ENCODE assay signal across 12 mouse cellular contexts in the genomic region with DNA sequence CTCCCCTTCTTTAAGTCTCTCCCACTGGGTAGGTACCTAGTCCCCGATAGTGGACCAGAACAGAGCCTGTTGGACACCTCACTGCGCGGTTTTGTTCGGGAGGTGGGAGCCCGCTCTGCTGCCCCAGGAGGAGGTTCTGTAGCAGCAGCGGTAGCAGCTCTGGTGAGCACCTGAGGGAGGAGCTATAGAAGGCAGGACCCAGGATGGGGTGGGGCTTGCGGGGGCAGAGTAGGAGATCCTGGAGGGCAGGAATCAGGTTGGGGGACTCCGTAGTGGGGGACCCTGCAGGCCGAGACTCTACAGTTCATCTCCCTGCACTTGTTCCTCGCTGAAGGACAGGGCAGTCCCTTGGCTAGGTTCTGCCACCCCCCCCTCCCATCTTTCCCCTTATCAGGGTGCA. TPM values are rescaled to one million over a fixed set of nuclear protein-coding genes. Genes with fewer than 3 reads are reported as not detected.
DNase-seq lines count a peak whose midpoint lies in the region; ATAC-seq and TF ChIP-seq lines count a peak whose summit lies in the region.
"Had no signal": no experiment of that assay in that cellular context is flagged by ENCODE, and none has a peak within 500 bp of the region (broad histone marks: within the 10 kb centered on the region; RNA-seq: fewer than 3 reads in every experiment).

No protein-coding gene starts in this region.

- H3K9me3 ChIP-seq in heart, embryonic 14.5 days (ENCODE audit: control insufficient read depth, low read length) = no peaks in the 10 kb centered on the region
- H3K9me3 ChIP-seq in E14TG2a.4 (ENCODE audit: low read length) = no peaks in the 10 kb centered on the region
- no peaks in the 10 kb centered on the region for H3K9me3 ChIP-seq in forebrain, embryonic 14.5 days (replicated peaks; ENCODE audit: control insufficient read depth, low read length)
- no peaks in the 10 kb centered on the region for H3K9me3 ChIP-seq in limb, embryonic 13.5 days

- peak overlapping the region; percentile 57 to 69; a peak in 3 of 4 replicates for H3K27ac ChIP-seq in heart, embryonic 14.5 days (replicated peaks in 1 of 2; ENCODE audit: control insufficient read depth in 1 of 2, insufficient read depth in 1 of 2, low read depth in 2 of 2, low read length in 2 of 2)
- H3K27ac ChIP-seq in forebrain, embryonic 14.5 days (ENCODE audit: low read depth, low read length) = no peak overlapping the region
- H3K27ac ChIP-seq in limb, embryonic 13.5 days = no peak overlapping the region
- H3K27ac ChIP-seq: left cerebral cortex, adult 2 months had no signal

- ATAC-seq in heart, embryonic 14.5 days (ENCODE audit: insufficient number of reproducible peaks, insufficient read depth, low FRiP score, low read depth) = 0 out of 2 replicates have a peak, but pooled peaks have one; percentile 38
- ATAC-seq in forebrain, embryonic 14.5 days = no peak
- no peak for ATAC-seq in limb, embryonic 13.5 days (ENCODE audit: low FRiP score, low read depth)
- ATAC-seq in monocyte, adult 5-6 weeks (replicated peaks; ENCODE audit: insufficient number of reproducible peaks, low FRiP score, low TSS enrichment, poor library complexity, severe bottlenecking) = no peak

- no peaks in the 10 kb centered on the region for H3K27me3 ChIP-seq in heart, embryonic 14.5 days (ENCODE audit: control insufficient read depth, insufficient read depth, low read length)
- peaks cover 15% of the 10 kb centered on the region for H3K27me3 ChIP-seq in E14TG2a.4 (ENCODE audit: insufficient read depth, low read length)
- H3K27me3 ChIP-seq in forebrain, embryonic 14.5 days (replicated peaks; ENCODE audit: control insufficient read depth, insufficient read depth, low read length) = no peaks in the 10 kb centered on the region
- peaks cover 16% of the 10 kb centered on the region for H3K27me3 ChIP-seq in limb, embryonic 13.5 days

- whole genome bisulfite sequencing in heart, embryonic 14.5 days = 12% methylated on average over 10 of the region's 10 CpGs
- 9% methylated on average over 10 of the region's 10 CpGs for whole genome bisulfite sequencing in forebrain, embryonic 14.5 days
- 16% methylated on average over 10 of the region's 10 CpGs for WGBS in limb, embryonic 13.5 days

- peaks cover 23 to 25% of the 10 kb centered on the region in 2 experiments for H3K4me1 ChIP-seq in heart, embryonic 14.5 days (ENCODE audit: control insufficient read depth in 2 of 2, insufficient read depth in 2 of 2, low read length in 2 of 2)
- H3K4me1 ChIP-seq in E14TG2a.4 (replicated peaks; ENCODE audit: low read depth, low read length) = peaks cover 12% of the 10 kb centered on the region
- H3K4me1 ChIP-seq in forebrain, embryonic 14.5 days (ENCODE audit: control insufficient read depth, insufficient read depth, low read length) = no peaks in the 10 kb centered on the region
- H3K4me1 ChIP-seq in limb, embryonic 13.5 days = no peaks in the 10 kb centered on the region

- no peak for TF ChIP-seq CTCF in E14TG2a.4 (conservative IDR thresholded peaks at IDR 0.05; ENCODE audit: low read length)

- DNase-seq in heart, adult 18-20 months = no peak
- no peak for DNase-seq in forebrain, embryonic 14.5 days (ENCODE audit: low spot score)
- no peak for DNase-seq in spleen, postnatal 4 days (ENCODE audit: low spot score in 2 of 2)
- DNase-seq in gastrocnemius, postnatal 25 days = no peak
- DNase-seq: heart, adult 11 months; right cerebral cortex, postnatal 25 days; thymus, postnatal 4 days had no signal

- H3K9ac ChIP-seq in heart, embryonic 14.5 days (ENCODE audit: low read length) = peak overlapping the region; percentile 42
- no peak overlapping the region for H3K9ac ChIP-seq in forebrain, embryonic 14.5 days (ENCODE audit: low read length)
- H3K9ac ChIP-seq in limb, embryonic 13.5 days = no peak overlapping the region

- peak overlapping the region; percentile 51 for H3K4me2 ChIP-seq in heart, embryonic 14.5 days (ENCODE audit: low read length)
- peak overlapping the region; percentile 21; the same call in 1 of the 2 replicates for H3K4me2 ChIP-seq in forebrain, embryonic 14.5 days (ENCODE audit: low read length)
- peak overlapping the region; percentile 56 for H3K4me2 ChIP-seq in limb, embryonic 13.5 days (replicated peaks)

- H3K4me3 ChIP-seq in heart, embryonic 14.5 days (ENCODE audit: control insufficient read depth in 1 of 2, insufficient read depth in 1 of 2, low read depth in 1 of 2, low read length in 2 of 2) = peak overlapping the region; percentile 12 to 28; a peak in 3 of 4 replicates
- peak overlapping the region; percentile 51 for H3K4me3 ChIP-seq in E14TG2a.4 (replicated peaks; ENCODE audit: low read length)
- no peak overlapping the region for H3K4me3 ChIP-seq in forebrain, embryonic 14.5 days (ENCODE audit: low read depth, low read length)
- H3K4me3 ChIP-seq in limb, embryonic 13.5 days = peak overlapping the region; percentile 27
- H3K4me3 ChIP-seq: left cerebral cortex, adult 2 months had no signal

- H3K36me3 ChIP-seq in heart, embryonic 14.5 days (ENCODE audit: control insufficient read depth, insufficient read depth, low read length) = no peaks in the 10 kb centered on the region
- H3K36me3 ChIP-seq in E14TG2a.4 (ENCODE audit: insufficient read depth, low read length) = no peaks in the 10 kb centered on the region
- H3K36me3 ChIP-seq in forebrain, embryonic 14.5 days (ENCODE audit: control insufficient read depth, insufficient read depth, low read length) = no peaks in the 10 kb centered on the region
- H3K36me3 ChIP-seq in limb, embryonic 13.5 days = no peaks in the 10 kb centered on the region

RNA-seq across cellular contexts. Expression of gene Ftcd, which starts 8.7 kb away (rescaled TPM):
- polyA plus RNA-seq in heart, embryonic 14.5 days (2014; fragmentation: Nextera tagmentation; extraction: Ambion mirVana) = 2.4 and 3.1 TPM in 2 replicates
- not detected for total RNA-seq in heart, adult 18-20 months (2021)
- not detected in 2 replicates for polyA plus RNA-seq in forebrain, embryonic 14.5 days (2014; fragmentation: Nextera tagmentation; extraction: Ambion mirVana)
- 0.09 and 0.17 TPM in 2 replicates for polyA plus RNA-seq in limb, embryonic 13.5 days (2015; fragmentation: Nextera tagmentation; extraction: Ambion mirVana)
- not detected for total RNA-seq in gastrocnemius, postnatal 25 days (2021)
- total RNA-seq in monocyte, adult 5-6 weeks (2017) = not detected in 3 replicates
- total RNA-seq: left cerebral cortex, adult 2 months had no signal

RNA-seq across cellular contexts. Expression of gene Spatc1l, which starts 22.1 kb away (rescaled TPM):
- polyA plus RNA-seq in heart, embryonic 14.5 days (2014; fragmentation: Nextera tagmentation; extraction: Ambion mirVana) = not detected in 2 replicates
- not detected for total RNA-seq in heart, adult 18-20 months (2021)
- 0.21 TPM in 1 of 2 replicates, not detected in the other for polyA plus RNA-seq in forebrain, embryonic 14.5 days (2014; fragmentation: Nextera tagmentation; extraction: Ambion mirVana)
- not detected in 2 replicates for polyA plus RNA-seq in limb, embryonic 13.5 days (2015; fragmentation: Nextera tagmentation; extraction: Ambion mirVana)
- total RNA-seq in gastrocnemius, postnatal 25 days (2021) = not detected
- 0.87 TPM in 1 of 3 replicates, not detected in the others for total RNA-seq in monocyte, adult 5-6 weeks (2017)
- total RNA-seq: left cerebral cortex, adult 2 months had no signal

RNA-seq across cellular contexts. Expression of gene Col6a2, which starts 39.3 kb away (rescaled TPM):
- polyA plus RNA-seq in heart, embryonic 14.5 days (2014; fragmentation: Nextera tagmentation; extraction: Ambion mirVana) = 39.7 and 44.7 TPM in 2 replicates
- 10 to 100 TPM; 45.4 to 46.4 TPM for total RNA-seq in heart, adult 18-20 months (2021)
- polyA plus RNA-seq in forebrain, embryonic 14.5 days (2014; fragmentation: Nextera tagmentation; extraction: Ambion mirVana) = 4.7 and 7.1 TPM in 2 replicates
- polyA plus RNA-seq in limb, embryonic 13.5 days (2015; fragmentation: Nextera tagmentation; extraction: Ambion mirVana) = 126 and 128 TPM in 2 replicates
- total RNA-seq in gastrocnemius, postnatal 25 days (2021) = 100 to 1,000 TPM in 1 of 2 experiments, 10 to 100 TPM in 1; 94.9 to 118 TPM
- total RNA-seq in monocyte, adult 5-6 weeks (2017) = not detected in 3 replicates

RNA-seq across cellular contexts. Expression of gene Lss, which starts 52.8 kb away (rescaled TPM):
- 5.3 and 11.6 TPM in 2 replicates for polyA plus RNA-seq in heart, embryonic 14.5 days (2014; fragmentation: Nextera tagmentation; extraction: Ambion mirVana)
- 1 to 10 TPM; 7.1 to 8.0 TPM for total RNA-seq in heart, adult 18-20 months (2021)
- polyA plus RNA-seq in forebrain, embryonic 14.5 days (2014; fragmentation: Nextera tagmentation; extraction: Ambion mirVana) = 36.1 and 38.9 TPM in 2 replicates
- 25.6 and 27.6 TPM in 2 replicates for polyA plus RNA-seq in limb, embryonic 13.5 days (2015; fragmentation: Nextera tagmentation; extraction: Ambion mirVana)
- 1 to 10 TPM; 4.2 to 4.9 TPM for total RNA-seq in gastrocnemius, postnatal 25 days (2021)
- total RNA-seq in monocyte, adult 5-6 weeks (2017) = 4.4 to 8.6 TPM (median 4.7 TPM) in 3 replicates

Comparison
In these comparisons a context has a peak if more than half of its experiments do, and no peak if none do; other contexts are left out.
1. H3K27ac ChIP-seq: peak in heart, embryonic 14.5 days (2 of 2); none in forebrain, embryonic 14.5 days (single experiment) and limb, embryonic 13.5 days (single experiment).
2. RNA of gene Col6a2, which starts 39.3 kb away (total RNA-seq): 94.9 to 118 TPM in gastrocnemius, postnatal 25 days and 45.4 to 46.4 TPM in heart, adult 18-20 months; not detected in monocyte, adult 5-6 weeks; every median in the first group is over 10 times any median in the second.
3. Peak in every context shown above with its lines, with median percentiles within 50 percentile points of each other: H3K4me2 ChIP-seq.